Mouse (Mus musculus): ENCODE measurements around the gene Pafah1b2. TPM values are rescaled to one million over a fixed set of nuclear protein-coding genes. Genes with fewer than 3 reads are reported as not detected.

The Pafah1b2 gene
- 26.5 and 36.8 TPM in 2 replicates for total RNA-seq (2014; fragmentation: Nextera tagmentation)
- 111 and 144 TPM in 2 replicates for total RNA-seq (2017)

DNA sequence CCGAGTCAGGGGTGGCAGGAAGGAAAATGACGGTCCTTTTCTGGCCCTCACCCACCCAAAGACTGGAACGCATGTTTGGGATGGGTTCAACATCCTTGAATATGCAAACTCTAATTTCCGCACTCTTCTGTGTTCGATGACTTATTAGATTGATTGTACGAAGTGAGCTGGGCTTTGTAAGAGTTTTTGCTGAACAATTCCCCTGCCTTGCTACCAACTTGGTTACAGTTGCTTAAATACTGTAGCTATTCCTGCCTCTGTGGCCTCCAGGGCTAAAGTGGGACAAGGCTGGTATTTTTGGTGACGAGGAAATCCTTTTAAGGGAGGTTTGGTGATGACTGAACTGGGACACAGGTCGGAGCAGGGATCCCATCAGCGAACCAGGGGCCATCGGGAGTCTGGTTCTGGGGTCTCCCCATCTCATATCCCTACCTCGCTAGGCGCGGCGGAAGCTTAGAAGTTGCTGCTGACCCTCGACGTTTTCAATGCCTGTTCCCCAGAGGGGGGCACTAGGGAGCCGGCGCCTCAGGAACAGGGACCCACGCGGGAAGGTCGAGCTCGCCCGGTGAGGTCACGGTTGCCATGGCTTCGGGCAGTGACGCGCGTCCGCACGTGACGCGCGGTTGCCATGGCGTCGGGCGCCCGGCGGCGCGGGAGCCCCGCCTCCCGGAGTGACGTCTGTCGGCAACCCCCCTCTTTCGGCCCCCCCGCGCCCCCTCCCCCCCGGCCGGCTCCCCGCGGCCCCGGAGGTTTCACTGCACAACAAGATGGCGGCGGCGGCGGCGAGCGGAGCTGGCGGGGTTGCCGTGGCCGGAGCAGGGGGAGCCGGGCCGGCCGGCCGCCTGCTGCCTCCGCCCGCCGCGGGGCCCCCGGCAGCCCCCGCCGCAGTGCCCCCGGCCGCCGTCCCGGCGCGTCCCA, at the start of gene Pafah1b2, which contains the start of gene Sik3:
TSS of gene Pafah1b2 (minus strand) at position 600 of the 918 bp plus-strand sequence.
TSS of gene Sik3 (plus strand) at position 730 of the 918 bp plus-strand sequence.
- ATAC-seq (replicated peaks; ENCODE audit: low FRiP score, low TSS enrichment, poor library complexity, severe bottlenecking), result peak; percentile 65

DNA sequence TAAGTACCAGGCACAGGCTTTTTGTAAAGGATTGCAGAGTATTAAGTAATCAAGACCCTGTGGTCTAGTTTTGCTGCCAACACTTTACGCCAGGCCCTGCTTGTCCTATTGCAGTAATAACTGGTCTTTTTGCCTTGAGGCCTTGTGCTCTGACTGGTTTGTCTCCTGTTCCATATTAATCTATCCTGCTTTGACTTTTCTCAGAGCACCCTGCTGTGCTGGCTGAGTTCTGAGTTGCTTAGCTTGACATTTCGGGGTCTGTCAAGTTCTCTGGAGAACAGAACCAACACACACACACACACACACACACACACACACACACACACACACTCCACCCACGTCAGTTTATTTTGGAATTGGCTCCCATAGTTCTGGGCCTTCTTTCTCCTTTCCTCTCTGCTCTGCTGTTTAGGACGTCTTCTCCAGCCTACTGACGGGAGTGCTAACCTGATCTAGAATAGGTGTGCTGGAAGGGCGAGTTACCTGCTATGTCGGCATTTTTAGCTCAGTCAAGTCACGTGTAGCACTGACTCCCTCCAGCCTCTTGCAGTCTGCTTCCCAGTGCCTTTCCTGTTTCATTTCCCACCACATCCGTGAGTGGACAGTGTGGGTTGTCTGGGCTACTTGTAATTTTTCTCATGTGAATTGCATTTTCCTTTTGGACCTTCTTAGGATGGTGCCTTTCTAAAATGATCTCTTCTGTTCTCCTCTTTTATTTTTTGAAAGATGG, 49.4 kb upstream of the Pafah1b2 start:
- no peak for ATAC-seq (replicated peaks; ENCODE audit: low FRiP score, low TSS enrichment, poor library complexity, severe bottlenecking)

DNA sequence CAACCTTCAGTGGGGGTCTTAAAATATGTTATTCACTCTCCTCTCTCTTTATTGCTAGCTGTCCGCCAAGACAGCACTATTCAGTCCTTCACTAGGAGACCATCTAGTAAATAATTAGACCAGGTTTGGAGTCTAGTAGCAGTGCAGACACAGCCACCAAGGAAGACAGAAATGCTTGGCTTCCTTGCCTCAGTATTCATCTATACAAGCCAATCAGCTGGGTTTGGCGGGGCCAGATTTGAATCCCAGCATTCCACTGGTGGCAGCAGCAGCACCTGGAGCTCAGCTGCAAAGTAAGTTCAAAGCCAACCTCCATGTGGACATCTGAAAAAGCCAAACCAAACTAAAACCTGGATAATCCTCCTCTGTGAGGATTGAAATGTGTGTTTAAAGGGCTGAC, 47.8 kb upstream of the Pafah1b2 start:
- no peak for ATAC-seq (replicated peaks; ENCODE audit: low FRiP score, low TSS enrichment, poor library complexity, severe bottlenecking)

DNA sequence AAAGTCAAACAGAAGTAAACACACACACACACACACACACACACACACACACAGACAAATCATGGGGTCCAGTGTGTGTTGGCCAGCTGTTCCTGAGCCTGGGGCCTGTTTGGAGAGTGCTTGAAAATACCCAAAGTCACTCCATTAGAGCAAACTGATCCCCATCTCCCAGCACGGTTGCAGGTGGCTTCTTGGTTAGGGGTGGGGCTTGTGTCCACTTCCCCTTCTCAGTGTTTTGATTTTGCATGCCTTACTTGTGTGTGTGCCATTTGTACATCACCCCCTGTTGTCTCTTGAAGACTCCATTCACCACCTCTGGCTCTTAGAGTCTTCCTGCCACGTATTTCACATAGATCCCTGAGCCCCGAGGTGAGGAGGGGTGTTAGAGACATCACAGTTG, 45.6 kb upstream of the Pafah1b2 start:
- ATAC-seq (replicated peaks; ENCODE audit: low FRiP score, low TSS enrichment, poor library complexity, severe bottlenecking), result no peak

DNA sequence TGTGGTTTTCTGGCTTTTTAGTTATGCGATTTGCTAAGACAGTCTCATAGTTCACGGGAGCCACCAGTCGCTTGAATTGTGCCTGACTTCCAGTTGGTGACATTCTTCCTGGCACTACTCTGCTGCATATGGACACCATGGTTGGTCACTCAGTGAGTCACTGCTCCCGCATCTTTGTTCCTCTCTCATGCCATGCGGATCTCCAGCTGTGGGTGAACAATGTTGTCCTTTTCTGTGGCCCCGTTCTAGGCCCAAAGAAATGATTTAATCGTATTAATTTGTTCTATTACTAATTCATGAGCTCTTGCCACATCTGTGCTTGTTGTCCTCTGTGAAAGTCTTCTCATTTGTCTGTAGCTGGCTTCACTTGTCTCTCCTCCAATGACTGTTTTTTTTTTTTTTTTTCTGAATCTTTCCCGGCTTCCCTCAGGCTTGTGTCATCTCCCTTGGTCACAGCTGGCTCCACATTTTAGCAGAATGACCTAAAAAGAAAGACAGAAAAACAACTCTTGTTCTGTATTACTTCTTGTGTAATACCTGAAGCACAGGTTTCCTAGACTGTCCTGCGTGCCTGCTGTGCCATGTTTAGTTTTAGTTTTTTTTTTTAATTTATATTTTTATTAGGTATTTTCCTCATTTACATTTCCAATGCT, 40.6 kb upstream of the Pafah1b2 start:
- no peak for ATAC-seq (replicated peaks; ENCODE audit: low FRiP score, low TSS enrichment, poor library complexity, severe bottlenecking)

DNA sequence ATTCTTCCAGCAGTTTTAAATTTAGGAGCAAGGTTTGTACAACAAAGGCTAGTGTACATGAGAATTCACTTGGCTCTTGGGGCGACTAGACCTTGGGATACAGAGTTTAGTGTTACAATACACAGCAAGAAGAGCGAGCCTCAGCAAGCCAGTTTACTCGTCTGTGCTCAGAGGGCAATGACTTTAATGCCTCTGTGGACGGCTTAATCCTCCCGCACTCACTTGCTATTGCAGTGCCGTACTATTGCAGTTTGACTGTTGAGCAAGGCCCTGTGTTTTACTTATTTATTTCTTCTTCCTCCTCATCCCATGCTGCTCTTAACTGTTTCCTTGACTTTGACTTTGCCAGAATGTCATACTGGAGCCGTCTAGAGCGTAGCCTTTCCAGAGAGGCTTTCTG, 37.7 kb upstream of the Pafah1b2 start:
- ATAC-seq (replicated peaks; ENCODE audit: low FRiP score, low TSS enrichment, poor library complexity, severe bottlenecking), result no peak

DNA sequence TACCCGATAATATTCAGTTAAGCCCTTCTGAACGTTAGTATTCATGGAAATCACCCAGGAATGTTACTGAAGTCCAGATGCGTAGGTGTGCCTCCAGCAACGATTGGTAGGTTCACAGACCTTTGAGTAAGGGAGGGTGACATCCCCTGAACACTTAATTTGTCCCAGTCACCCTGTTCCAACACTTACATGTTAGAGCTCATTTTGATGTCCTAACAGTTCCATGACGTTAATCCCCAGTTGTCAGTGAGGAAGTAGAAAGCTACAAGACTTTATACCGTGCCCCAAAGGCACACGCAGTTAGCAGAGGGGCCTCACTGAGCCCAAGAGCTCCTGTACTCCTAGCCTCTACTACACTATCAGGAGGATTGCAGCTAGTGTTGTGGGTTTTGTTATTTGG, 37.0 kb upstream of the Pafah1b2 start:
- ATAC-seq (replicated peaks; ENCODE audit: low FRiP score, low TSS enrichment, poor library complexity, severe bottlenecking), result no peak

DNA sequence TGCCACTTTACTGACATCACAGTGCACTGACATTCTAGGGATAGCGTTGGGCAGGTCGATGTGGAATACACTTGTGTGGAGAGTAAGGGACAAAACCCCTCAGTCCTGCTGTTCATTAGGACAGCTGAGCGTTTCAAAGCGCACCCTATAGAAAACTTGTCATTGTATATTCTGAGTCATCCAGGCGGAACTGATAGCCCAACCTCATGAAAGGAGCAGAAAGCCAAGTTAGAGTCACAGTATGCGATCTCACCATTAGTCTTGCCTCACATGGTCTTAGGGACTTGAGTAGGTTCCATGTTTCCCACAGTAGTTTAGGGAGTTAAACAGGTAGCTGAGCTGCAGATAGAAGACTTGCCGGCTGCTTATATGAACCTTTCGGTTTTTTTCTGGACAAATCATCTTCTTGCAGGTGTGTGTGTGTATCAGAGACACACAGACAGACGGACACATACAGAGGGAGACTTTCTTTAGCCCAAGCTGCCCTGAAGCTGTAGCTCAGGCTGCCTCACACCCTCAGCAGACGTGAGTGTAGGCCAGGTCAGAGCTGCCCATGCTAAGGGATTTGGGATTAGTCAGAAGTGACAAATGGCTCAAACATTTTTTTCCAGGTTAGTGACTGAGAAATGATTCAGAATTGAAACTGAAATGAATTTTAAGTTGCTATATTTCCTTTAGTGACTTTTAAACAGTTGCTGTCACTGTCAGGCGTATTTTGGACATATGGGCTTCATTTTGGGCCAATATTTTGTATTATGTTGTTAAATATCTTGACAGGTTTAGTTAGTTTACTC, 34.4 kb upstream of the Pafah1b2 start:
- 0 out of 2 replicates have a peak, but pooled peaks have one; percentile 13 for ATAC-seq (replicated peaks; ENCODE audit: low FRiP score, low TSS enrichment, poor library complexity, severe bottlenecking)

DNA sequence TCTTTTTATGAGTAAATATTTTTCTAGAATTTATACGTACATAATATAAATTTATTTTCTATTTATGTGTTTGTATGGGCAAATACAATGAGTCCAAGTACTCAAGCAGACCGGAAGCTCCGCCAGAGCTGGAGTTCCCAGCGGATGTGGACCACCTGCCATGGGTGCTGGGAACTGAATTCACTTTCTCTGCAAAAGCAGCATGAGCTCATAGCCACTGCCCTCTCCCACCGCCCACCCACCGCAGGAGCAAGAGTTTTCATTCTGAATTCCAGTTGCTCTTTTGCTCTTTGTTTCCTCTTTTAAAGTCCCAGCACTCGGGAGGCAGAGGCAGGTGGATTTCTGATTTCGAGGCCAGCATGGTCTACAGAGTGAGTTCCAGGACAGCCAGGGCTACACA, 31.1 kb upstream of the Pafah1b2 start:
- ATAC-seq (replicated peaks; ENCODE audit: low FRiP score, low TSS enrichment, poor library complexity, severe bottlenecking), result no peak

DNA sequence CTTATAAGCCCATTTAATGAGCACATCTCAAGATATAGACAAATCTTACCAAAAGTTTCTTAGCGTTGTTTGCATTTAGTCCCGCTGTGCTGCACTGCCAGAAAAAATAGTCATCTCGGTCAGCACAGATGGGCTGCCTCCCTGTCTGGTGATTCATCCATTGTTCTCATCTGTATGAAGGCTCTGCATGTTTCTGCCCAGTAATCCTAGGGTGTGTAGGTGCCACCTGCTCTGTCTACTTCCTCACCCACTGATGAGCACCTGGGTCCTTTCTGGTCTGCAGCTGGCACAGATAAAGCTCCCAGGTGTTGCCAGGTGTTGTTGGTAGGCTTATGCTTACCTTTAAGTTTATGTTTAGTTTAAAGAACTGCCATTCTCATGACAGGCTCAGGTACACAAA, 29.9 kb upstream of the Pafah1b2 start:
- no peak for ATAC-seq (replicated peaks; ENCODE audit: low FRiP score, low TSS enrichment, poor library complexity, severe bottlenecking)

DNA sequence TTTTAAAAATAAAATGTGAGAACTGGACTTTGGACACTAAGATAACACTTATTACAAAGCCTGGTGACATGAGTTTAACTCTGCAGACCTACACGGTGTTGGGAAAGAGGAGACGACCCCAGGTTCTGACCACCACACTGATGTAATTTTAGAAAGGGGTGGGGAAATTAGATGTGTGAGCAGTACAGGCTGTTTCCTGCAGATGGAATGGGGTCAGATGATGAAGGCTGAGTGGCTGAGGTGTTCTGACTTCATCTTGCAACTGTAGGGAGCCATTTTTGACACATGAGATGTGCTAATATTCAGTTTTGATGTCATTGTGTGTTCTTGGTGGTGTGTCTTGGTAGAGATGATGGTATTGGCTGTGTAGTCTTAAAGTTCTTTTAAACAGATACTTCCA, 28.7 kb upstream of the Pafah1b2 start:
- ATAC-seq (replicated peaks; ENCODE audit: low FRiP score, low TSS enrichment, poor library complexity, severe bottlenecking), result no peak

DNA sequence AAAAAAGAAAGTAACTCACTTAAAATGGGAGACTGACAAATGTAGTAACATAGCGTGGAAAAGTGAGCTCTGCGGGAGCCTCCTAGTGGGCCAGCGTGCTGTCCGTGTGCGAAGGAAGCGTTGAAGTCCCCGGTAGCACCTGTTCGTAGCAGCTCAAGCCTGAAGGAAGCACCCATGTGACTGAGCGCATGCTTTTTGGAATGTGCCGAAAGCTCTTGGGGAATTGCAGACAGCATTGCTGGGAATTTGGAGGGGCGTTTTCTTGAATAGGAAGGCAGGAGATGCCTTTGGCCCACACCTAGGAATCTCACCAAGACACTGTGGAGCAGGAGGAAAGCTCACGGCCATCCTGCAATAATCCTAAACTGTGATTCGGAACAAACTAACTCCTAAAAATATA, 26.3 kb upstream of the Pafah1b2 start:
- ATAC-seq (replicated peaks; ENCODE audit: low FRiP score, low TSS enrichment, poor library complexity, severe bottlenecking), result no peak

DNA sequence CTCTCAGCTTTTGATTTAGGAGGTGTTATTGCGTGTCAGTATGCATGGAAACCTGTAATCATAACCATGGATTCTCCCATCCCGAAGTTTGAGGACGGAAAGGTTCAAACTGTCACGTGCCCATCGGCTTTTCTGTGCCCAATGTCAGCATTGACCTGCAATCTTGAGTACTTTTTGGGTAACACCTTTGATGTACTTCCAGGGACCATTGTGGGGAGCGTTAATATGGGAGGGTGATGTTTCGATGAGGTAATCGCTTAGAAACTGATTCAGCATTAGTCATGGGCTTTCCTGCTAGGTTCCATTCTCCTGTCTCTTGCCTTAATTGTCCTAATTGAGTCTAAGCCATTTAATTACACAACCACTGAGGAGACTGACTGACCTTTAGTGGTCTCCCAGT, 24.4 kb upstream of the Pafah1b2 start:
- no peak for ATAC-seq (replicated peaks; ENCODE audit: low FRiP score, low TSS enrichment, poor library complexity, severe bottlenecking)

DNA sequence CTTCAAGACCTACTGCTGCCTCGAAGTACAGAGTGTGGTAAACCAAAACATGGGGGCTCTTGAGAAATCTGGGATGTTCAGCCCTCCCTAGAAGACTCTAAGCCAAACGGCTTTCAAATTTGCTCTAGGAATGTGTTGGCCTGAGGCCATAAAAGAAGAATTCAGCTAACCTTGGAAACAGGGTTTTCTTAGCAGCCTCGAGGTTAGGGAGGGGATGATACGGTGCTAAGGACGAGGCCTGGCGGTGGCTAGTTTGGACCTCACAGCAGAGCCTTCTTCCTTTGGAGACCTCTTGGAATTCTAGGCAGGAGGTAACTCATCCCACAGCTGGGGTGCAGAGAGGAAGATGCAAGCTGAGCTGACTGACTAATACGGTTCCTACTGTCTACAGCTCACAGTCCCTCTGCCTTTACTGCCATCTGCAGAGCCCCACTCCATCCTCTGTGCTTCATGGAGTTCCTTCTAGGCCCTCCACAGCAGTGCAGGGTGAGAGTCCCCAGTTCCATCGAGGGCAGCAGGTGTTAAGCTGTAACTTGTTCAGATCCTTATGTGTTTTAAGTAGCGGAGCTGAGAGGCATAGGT, 22.9 kb upstream of the Pafah1b2 start:
- ATAC-seq (replicated peaks; ENCODE audit: low FRiP score, low TSS enrichment, poor library complexity, severe bottlenecking), result no peak

DNA sequence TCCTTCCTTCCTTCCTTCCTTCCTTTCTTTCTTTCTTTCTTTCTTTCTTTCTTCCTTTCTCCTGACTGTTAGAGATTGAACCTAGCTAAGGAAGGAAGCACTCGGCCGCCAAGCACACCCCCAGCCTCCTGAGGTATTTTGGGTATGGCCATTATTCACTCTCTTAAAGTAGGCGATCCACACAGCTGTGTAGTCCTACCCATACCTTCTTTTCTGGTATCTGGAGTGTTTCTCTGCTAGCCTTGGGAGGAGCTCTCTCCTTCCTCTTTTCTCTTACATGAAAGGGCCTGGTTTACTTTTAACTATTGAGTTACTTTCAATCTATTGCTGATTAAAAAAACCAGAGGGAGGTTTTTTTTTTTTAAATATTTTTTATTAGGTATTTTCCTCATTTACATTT, 21.4 kb upstream of the Pafah1b2 start:
- no peak for ATAC-seq (replicated peaks; ENCODE audit: low FRiP score, low TSS enrichment, poor library complexity, severe bottlenecking)

DNA sequence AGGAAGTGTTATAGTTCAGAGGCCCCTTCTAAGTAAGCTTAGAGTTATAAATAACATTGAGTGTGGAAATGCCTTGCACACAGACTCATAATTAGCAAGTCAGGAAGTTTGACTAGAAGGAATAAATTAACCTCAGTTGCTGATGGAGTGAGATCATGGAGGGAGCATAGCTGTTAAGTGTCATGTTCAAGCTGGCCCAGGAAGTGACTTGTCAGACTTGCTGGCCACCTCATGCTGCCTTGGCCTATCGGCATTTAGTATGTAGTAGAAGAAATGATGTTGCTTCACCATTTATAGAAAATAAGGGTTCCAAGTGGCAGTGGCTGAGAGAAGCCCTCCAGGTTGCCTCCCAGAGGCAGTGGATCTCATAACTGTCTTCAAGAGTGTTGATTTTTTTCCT, 20.6 kb upstream of the Pafah1b2 start:
- ATAC-seq (replicated peaks; ENCODE audit: low FRiP score, low TSS enrichment, poor library complexity, severe bottlenecking), result no peak

DNA sequence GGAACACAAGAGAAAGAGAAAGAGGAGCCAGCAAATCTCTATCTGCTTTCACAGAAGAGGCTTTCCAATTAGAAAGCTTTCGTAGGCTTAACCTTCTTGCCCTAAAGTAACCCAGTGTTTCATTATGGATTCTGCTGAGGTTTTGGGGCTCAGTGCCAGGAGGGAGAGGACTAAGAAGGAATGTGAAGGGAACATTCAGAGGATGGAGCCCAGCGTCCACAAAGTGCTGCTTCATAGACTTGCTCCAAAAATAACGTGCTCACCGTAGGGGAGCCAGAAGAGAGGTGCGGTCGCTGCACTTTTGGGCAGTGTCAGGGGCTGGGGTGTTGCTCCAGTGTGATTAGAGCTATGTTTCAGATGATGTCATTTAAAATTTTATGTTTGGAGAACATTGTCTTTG, 19.7 kb upstream of the Pafah1b2 start:
- no peak for ATAC-seq (replicated peaks; ENCODE audit: low FRiP score, low TSS enrichment, poor library complexity, severe bottlenecking)

DNA sequence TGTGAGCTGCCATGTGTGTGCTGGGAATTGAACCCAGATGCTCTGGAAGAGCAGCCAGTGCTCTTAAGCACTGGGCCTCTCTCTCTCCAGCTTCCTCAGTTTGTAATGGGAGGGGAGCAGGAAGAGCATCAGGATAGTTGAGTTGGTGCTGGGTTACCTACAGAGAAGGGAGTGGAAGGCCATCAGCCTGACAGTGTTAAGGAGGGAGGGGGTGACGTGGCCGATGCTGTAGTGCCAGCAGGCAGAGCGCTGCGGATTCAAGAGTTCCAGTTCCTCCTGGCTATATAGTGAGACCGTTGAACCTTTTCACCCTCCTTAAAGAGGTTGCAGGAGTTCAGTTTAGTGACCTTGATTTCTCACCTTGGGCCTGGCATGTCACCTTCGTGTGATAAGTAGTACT, 18.5 kb upstream of the Pafah1b2 start:
- no peak for ATAC-seq (replicated peaks; ENCODE audit: low FRiP score, low TSS enrichment, poor library complexity, severe bottlenecking)

DNA sequence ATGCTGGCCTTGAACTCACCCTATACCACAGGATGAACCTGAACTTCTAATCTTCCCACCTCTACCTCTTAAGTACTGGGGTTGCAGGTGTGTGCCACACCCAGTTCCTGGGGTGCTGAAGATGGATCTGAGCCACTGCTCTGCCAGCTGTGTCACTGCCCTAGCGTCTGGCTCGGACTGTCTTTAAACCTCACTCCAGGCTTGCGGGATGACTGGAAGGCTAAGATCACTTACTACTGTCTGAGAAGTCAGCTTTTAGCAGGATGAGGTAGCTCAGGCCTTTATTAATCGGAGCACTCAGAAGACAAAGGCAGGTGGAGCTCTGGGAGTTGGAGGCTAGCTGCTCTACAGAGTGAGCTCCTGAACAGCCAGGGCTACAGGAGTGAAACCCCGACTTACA, 17.7 kb upstream of the Pafah1b2 start:
- ATAC-seq (replicated peaks; ENCODE audit: low FRiP score, low TSS enrichment, poor library complexity, severe bottlenecking), result 0 out of 2 replicates have a peak, but pooled peaks have one; percentile 30
